8 mouse cellular contexts compared by ENCODE assay signal in the genomic region with DNA sequence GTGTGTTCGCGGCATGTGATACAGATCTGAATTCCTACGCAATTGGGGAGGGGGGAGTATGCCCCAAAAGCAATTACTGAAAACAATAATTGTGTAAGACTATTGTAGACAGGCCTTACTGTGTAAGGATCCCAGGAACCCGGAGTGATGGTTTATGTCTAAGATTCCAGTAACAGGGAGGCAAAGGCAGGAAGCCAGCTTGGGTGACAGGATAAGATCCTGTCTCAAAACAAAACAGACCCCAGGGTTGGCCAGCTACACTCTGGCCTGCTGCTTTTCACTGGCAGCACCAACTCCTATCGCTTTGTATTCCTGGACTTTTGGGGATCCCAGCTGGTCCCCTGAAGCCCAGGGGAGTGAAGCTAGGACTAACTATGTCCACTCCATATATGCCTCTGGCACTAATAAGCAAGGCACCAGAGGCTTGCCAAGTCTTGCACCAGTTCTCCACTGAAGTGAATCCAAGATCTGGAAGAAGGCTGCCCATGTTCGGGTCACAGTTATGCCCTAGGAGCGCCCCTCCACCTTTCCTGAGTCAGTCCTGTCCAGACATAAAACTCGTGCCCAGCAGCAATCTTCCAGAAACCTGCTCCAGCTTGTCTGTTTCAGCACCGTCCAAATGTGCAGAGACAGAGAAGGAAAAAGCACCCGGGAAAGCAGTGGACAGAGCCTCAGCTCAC. TPM values are rescaled to one million over a fixed set of nuclear protein-coding genes. Genes with fewer than 3 reads are reported as not detected.
DNase-seq lines count a peak whose midpoint lies in the region; TF ChIP-seq lines count a peak whose summit lies in the region.

No protein-coding gene starts in this region.

- TF ChIP-seq POLR2A in testis, adult 2 months (IDR thresholded peaks at IDR 0.05; ENCODE audit: control insufficient read depth, low read depth, low read length): no peak

- no peaks in the 10 kb centered on the region for H3K36me3 ChIP-seq in testis, adult 2 months (ENCODE audit: control insufficient read depth, insufficient read depth, low read length)

- H3K27me3 ChIP-seq in testis, adult 2 months (ENCODE audit: control insufficient read depth, insufficient read depth, low read length): no peaks in the 10 kb centered on the region

- peak; percentile 53 for DNase-seq in cerebellum, adult 11-12 months
- DNase-seq in cerebellum, postnatal 4 days (ENCODE audit: low spot score in 2 of 2): no peak
- DNase-seq in testis, postnatal 10 days (ENCODE audit: low spot score): no peak
- DNase-seq in kidney, adult 11 months: peak; percentile 69
- DNase-seq in lung, postnatal 36 days: peak; percentile 67
- no peak for DNase-seq in urinary bladder, postnatal 4 days (ENCODE audit: low spot score in 2 of 2)
- no peak for DNase-seq in layer of hippocampus, adult 9-11 months

- H3K4me1 ChIP-seq in testis, adult 2 months (ENCODE audit: control insufficient read depth, insufficient read depth, low read length): peaks cover 35% of the 10 kb centered on the region

- H3K4me3 ChIP-seq in testis, adult 2 months (ENCODE audit: control insufficient read depth, low read depth, low read length): peak overlapping the region; percentile 96

- no peak for TF ChIP-seq CTCF in testis, adult 2 months (IDR thresholded peaks at IDR 0.05; ENCODE audit: control insufficient read depth, insufficient read depth, insufficient replicate concordance, low read depth, low read length)

- peak overlapping the region; percentile 10; the same call in 1 of the 2 replicates for H3K27ac ChIP-seq in testis, adult 2 months (ENCODE audit: control insufficient read depth, insufficient read depth, low read depth, low read length)

RNA-seq across cellular contexts. Expression of a gene that starts 11.1 kb away (rescaled TPM):
- 29.5 and 30.9 TPM in 2 replicates for polyA plus RNA-seq in testis, adult 2 months (2012; rRNA removed)

RNA-seq across cellular contexts. Expression of a gene that starts 41.7 kb away (rescaled TPM):
- 1.4 and 3.1 TPM in 2 replicates for polyA plus RNA-seq in testis, adult 2 months (2012; rRNA removed)

Comparison
In these comparisons a context has a peak if more than half of its experiments do, and no peak if none do; other contexts are left out.
1. DNase-seq: peak in cerebellum, adult 11-12 months (single experiment), kidney, adult 11 months (single experiment) and lung, postnatal 36 days (single experiment); none in cerebellum, postnatal 4 days (0 of 2), testis, postnatal 10 days (single experiment), urinary bladder, postnatal 4 days (0 of 2) and layer of hippocampus, adult 9-11 months (single experiment).